Mouse (Mus musculus) embryonic fibroblast, embryonic 13.5 days (primary cell): ENCODE results near the gene Tnk2. TPM values are rescaled to one million over a fixed set of nuclear protein-coding genes. Genes with fewer than 3 reads are reported as not detected.

Experiments used
- H3K27ac ChIP-seq: 2 replicates; pipeline ENCODE4 v1.5.1; 2012; ENCODE audit warnings: low read length, control low read depth, inconsistent platforms; ENCODE audit not compliant: insufficient read depth
- H3K4me1 ChIP-seq: 2 replicates; pipeline ENCODE4 v1.6.1; 2011; ENCODE audit warnings: low read length; ENCODE audit not compliant: control insufficient read depth, insufficient read depth
- H3K4me3 ChIP-seq: 2 replicates; pipeline ENCODE4 v1.5.1; 2011; ENCODE audit warnings: mild to moderate bottlenecking, control low read depth, low read length; ENCODE audit not compliant: insufficient read depth
- CTCF ChIP-seq: IDR thresholded peaks from 2 replicates; pipeline ENCODE4 v1.5.1; 2011; ENCODE audit warnings: mild to moderate bottlenecking, control low read depth, low read length, moderate library complexity, borderline replicate concordance; ENCODE audit not compliant: insufficient read depth
- POLR2A ChIP-seq: IDR thresholded peaks from 2 replicates; pipeline ENCODE4 v1.6.1; 2011; ENCODE audit warnings: low read depth, mild to moderate bottlenecking, control low read depth, low read length, moderate library complexity
- polyA plus RNA-seq: library from polyadenylated mRNA; stranded (reverse); fragments of >200 nt; gene quantifications from 2 replicates; pipeline ENCODE4 v1.2.4, GENCODE M21; 2011; ENCODE audit warnings: low read depth; ENCODE audit not compliant: missing spikeins, insufficient read length

Gene Tnk2
- polyA plus RNA-seq, 1 experiment = 92.4 TPM

DNA sequence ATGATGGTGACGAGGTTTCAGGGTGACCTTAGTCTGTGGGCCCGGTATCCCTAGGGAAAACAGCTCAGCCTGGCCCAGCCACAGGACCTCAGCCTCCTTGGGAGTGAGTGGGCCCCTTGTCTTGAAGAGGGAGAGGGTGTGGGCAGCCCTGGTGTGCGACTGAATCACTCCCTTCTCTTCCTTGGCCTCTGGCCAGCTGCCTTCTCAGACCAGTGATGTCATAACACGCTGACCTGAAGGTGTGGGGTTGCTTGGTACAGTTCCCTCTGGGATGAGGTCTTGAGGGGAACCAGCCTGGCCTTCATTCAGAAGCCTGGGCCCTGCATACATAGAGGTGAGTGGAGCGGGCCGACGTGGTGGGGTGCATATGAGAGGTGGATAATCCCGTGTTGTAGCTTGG lies 13.1 kb downstream of the Tnk2 start:
- TF ChIP-seq POLR2A (no peak), CTCF (no peak)
- peaks cover 19% of the 10 kb centered on the region; the same call in 1 of the 2 replicates for H3K4me1 ChIP-seq
- peak overlapping the region; percentile 84 for H3K27ac ChIP-seq
- H3K4me3 ChIP-seq = no peak overlapping the region

GRCm38 (mm10) chr16:32657498-32658250 lies 14.0 kb downstream of the Tnk2 start:
- peak overlapping the region; percentile 84 for H3K27ac ChIP-seq
- no peak overlapping the region for H3K4me3 ChIP-seq
- TF ChIP-seq CTCF (no peak), POLR2A (0 out of 2 replicates have a peak, but pooled peaks have one; percentile 12)
- peaks cover 19% of the 10 kb centered on the region; the same call in 1 of the 2 replicates for H3K4me1 ChIP-seq

DNA sequence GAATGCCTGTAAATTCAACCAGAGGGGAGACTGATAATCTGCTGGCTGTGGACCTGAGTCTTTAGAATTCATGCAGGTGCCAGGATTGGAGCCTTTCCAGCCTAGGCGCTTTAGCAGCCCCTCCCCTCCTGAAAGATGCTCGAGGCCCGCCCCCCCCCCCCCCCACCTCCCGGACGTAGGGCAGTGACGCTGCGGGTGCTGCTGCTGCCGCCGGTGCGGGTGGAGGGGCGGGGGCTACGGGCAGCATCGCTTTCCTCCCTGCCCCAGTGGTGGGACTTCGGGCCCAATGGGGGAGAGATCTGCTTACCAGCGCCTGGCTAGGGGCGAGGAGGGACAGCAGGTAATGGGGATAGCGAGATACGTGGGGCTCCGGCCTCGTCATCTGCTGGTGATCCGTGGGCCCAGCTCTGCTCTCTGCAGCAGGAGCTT lies 15.1 kb downstream of the Tnk2 start:
- Histone ChIP-seq H3K4me3 (peak overlapping the region; percentile 36), H3K4me1 (peaks cover 19% of the 10 kb centered on the region; the same call in 1 of the 2 replicates), H3K27ac (peak overlapping the region; percentile 91)
- TF ChIP-seq POLR2A = no peak
- no peak for TF ChIP-seq CTCF

DNA sequence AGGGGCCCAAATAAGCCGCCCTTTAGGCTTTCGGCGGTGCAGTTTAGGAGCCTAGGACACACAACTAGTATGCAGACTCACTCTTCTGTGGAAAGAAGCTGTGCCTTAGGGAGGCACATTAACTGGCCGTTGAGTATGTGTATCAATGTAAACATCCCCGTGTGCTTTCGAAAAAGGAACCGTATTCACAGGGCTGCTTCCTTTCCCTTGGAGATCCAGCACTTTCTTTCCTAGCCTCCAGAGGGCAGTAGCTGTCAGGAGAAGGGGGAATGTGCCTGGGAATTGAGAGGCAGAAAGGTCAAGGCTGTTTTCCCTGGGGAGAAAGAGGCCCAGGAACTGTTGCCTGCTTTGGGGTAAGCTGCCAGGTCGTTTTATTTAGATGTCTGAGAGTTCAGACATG lies 15.7 kb downstream of the Tnk2 start:
- Histone ChIP-seq H3K27ac (peak overlapping the region; percentile 91), H3K4me1 (peaks cover 19% of the 10 kb centered on the region; the same call in 1 of the 2 replicates), H3K4me3 (peak overlapping the region; percentile 36)
- TF ChIP-seq POLR2A = no peak
- peak; percentile 65; the same call in 1 of the 2 replicates for TF ChIP-seq CTCF

DNA sequence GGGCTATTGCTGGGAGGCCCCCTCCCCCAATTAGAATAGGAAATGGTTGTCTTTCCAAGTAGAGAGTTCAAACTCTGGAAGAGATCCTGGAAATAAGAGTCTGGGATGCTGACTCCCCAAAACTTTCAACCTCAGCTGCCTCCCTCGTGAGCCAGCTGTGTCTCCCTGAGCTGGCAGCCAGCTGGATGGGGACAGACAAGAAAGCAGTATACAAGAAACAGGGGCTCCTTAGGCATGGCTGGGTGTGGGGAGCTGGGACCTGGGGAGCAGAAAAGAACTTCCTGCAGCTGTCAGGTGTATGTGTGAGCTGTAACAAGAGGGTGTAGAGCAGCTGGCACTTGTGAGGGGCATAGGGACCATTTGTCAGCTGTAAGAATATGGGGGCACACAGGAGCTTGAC lies 16.4 kb downstream of the Tnk2 start:
- Histone ChIP-seq H3K27ac (peak overlapping the region; percentile 91), H3K4me3 (no peak overlapping the region), H3K4me1 (peaks cover 16% of the 10 kb centered on the region; the same call in 1 of the 2 replicates)
- TF ChIP-seq CTCF (no peak), POLR2A (no peak)

DNA sequence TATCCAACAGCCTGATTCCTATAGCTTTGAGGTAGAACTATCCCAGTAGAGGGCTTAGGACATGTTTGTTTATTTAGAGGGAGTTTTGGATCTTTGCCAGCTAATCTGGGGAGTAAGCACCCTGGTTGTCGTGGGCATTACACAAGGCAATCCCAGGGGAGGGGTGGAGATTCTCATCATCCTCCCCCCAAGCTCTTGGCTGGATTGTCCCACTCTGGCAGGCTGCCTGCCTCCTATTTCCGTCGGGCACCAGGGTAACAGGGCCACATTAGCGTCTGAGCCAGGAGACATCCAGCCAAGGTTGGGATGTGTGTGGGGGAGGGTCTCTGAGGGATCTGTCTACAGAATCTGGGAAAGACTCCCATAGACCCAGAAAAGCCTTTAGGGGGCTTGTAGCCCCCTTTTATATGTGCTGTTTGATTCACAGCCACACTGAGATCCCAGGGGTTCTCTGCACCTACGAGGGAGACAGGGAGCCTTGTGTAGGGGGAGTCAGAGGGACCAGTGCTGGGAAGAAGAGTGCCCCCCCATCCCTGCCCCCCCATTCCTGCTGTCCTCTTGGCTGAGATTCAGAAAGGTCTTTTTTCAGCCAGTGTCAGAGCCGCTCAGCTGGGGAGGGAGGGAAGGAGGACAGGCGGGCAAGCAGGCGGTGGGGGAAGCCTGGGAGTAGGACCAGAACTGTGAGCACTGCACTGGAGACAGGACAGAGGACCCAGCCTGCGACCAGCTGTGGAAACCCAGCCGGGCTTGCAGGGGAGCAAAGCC lies 17.1 kb downstream of the Tnk2 start:
- peaks cover 16% of the 10 kb centered on the region; the same call in 1 of the 2 replicates for H3K4me1 ChIP-seq
- TF ChIP-seq POLR2A = 0 out of 2 replicates have a peak, but pooled peaks have one; percentile 26
- no peak for TF ChIP-seq CTCF
- H3K4me3 ChIP-seq = peak overlapping the region; percentile 13; the same call in 1 of the 2 replicates

GRCm38 (mm10) chr16:32661493-32661921 lies 17.8 kb downstream of the Tnk2 start:
- H3K4me3 ChIP-seq = peak overlapping the region; percentile 13; the same call in 1 of the 2 replicates
- peaks cover 18% of the 10 kb centered on the region; the same call in 1 of the 2 replicates for H3K4me1 ChIP-seq
- TF ChIP-seq CTCF (no peak), POLR2A (no peak)
- H3K27ac ChIP-seq = peak overlapping the region; percentile 91

More for the DNA sequence above, 17.1 kb downstream of the Tnk2 start:
- peak overlapping the region; percentile 91 for H3K27ac ChIP-seq

- no peak for TF ChIP-seq CTCF
- TF ChIP-seq POLR2A = no peak
- Histone ChIP-seq H3K4me1 (peaks cover 20% of the 10 kb centered on the region; the same call in 1 of the 2 replicates), H3K4me3 (no peak overlapping the region), H3K27ac (no peak overlapping the region)
Observed at GRCm38 (mm10) chr16:32662372-32662771, 18.7 kb downstream of the Tnk2 start.

DNA sequence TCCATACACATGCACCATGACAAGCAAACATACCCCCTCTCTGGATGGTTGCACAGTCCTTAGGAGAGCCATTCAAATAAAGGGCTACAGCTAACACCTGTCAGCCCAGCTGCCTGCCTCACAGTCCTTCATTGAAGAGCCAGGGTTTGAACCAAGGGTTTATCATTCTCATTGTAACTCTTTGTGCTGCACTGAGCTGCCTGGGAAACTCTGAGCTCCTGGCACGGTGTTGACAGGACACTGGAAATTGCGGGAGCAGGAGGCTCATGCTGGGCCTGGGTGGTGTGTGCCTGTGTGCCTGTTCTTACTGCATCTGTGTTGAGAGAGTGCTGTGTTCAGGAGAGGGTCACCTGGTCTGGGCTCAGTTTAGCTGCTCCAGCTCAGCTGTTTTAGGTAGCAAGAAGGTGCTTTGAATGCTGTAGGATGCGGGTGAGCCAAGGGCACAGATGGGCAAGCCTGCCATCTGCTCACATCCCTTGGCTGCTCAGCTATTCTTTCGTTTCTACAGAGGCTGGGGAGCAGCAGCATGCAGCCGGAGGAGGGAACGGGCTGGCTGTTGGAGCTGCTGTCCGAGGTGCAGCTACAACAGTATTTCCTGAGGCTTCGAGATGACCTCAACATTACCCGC lies 19.7 kb downstream of the Tnk2 start:
- H3K4me1 ChIP-seq = peaks cover 20% of the 10 kb centered on the region; the same call in 1 of the 2 replicates
- no peak overlapping the region for H3K4me3 ChIP-seq
- H3K27ac ChIP-seq = no peak overlapping the region
- no peak for TF ChIP-seq POLR2A
- TF ChIP-seq CTCF = no peak

DNA sequence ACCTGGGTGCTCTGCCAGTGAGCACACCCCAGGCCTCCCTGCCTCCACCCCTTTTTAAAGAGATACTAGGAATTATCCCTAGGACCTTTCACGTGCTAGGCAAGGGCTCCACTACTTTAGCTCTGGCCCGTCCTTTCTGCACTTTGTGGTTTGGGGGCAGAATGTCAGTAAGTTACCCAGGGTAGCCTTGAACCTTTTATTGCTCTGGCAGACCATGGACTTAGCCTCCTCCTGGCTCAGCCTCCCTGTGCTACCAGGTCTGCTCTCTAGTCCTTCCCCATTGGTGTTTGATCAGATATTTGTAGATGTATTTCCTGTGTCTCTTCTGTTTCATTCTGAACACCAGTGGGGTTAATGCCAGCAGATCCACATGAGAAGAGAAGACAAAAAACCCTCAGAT lies 20.5 kb downstream of the Tnk2 start:
- H3K4me1 ChIP-seq = peaks cover 20% of the 10 kb centered on the region; the same call in 1 of the 2 replicates
- H3K4me3 ChIP-seq = no peak overlapping the region
- no peak overlapping the region for H3K27ac ChIP-seq
- no peak for TF ChIP-seq POLR2A
- no peak for TF ChIP-seq CTCF
